Comparison of ENCODE assay signal across 14 mouse cellular contexts in genomic region chr9:48094756-48095155, GRCm38 (mm10).
"Had no signal": no experiment of that assay in that cellular context is flagged by ENCODE, and none has a peak within 500 bp of the region (broad histone marks: within the 10 kb centered on the region; RNA-seq: fewer than 3 reads in every experiment).

No protein-coding gene starts in this region.

- DNase-seq: kidney, postnatal 10 days; kidney, postnatal 36 days; layer of hippocampus, postnatal 36 days; liver, postnatal 0 days; lung, embryonic 14.5 days; thymus, adult 2 months; thymus, postnatal 14 days; thymus, postnatal 4 days had no signal

- H3K4me1 ChIP-seq: kidney, embryonic 15.5 days; limb, embryonic 15.5 days had no signal

- H3K27ac ChIP-seq: kidney, embryonic 15.5 days; left cerebral cortex, adult 2 months; limb, embryonic 12.5 days; limb, embryonic 15.5 days; liver, embryonic 14.5 days; macrophage had no signal

- H3K27me3 ChIP-seq: kidney, embryonic 15.5 days; limb, embryonic 12.5 days; limb, embryonic 15.5 days had no signal

- H3K36me3 ChIP-seq: kidney, embryonic 15.5 days; limb, embryonic 12.5 days; limb, embryonic 15.5 days had no signal

- H3K4me3 ChIP-seq: kidney, embryonic 15.5 days; left cerebral cortex, adult 2 months; limb, embryonic 12.5 days; limb, embryonic 15.5 days had no signal

- H3K9ac ChIP-seq: kidney, embryonic 15.5 days; limb, embryonic 12.5 days; limb, embryonic 15.5 days; liver, embryonic 14.5 days; liver, postnatal 0 days; lung, embryonic 14.5 days had no signal
